Mouse (Mus musculus): ENCODE data around the gene Nhsl1. TPM values are rescaled to one million over a fixed set of nuclear protein-coding genes. Genes with fewer than 3 reads are reported as not detected.

The Nhsl1 gene
- polyA plus RNA-seq (2012; ENCODE audit: insufficient read depth, insufficient read length, missing spikeins): 0.20 TPM in 1 of 2 replicates, not detected in the other

- peak within 1 kb of the TSS; percentile 55 for H3K4me3 ChIP-seq (ENCODE audit: insufficient read depth, low read length)
- H3K4me1 ChIP-seq (ENCODE audit: control insufficient read depth, insufficient read depth, low read length): no peaks in the 10 kb centered on the region
- no peak within 1 kb of the TSS for H3K27ac ChIP-seq (ENCODE audit: insufficient read depth, low read depth, low read length)
- TF ChIP-seq CTCF (IDR thresholded peaks at IDR 0.05; ENCODE audit: low read depth, low read length) (peak; percentile 23; the same call in 1 of the 2 replicates), POLR2A (IDR thresholded peaks at IDR 0.05; ENCODE audit: borderline replicate concordance, low read depth, low read length) (no peak)
Measured at GRCm38 (mm10) chr10:18318916-18319481, at the start of gene Nhsl1. Gene Nhsl1 (plus strand): TSS chr10:18318985.

- Histone ChIP-seq H3K4me3 (ENCODE audit: insufficient read depth, low read length) (no peak overlapping the region), H3K4me1 (ENCODE audit: control insufficient read depth, insufficient read depth, low read length) (no peaks in the 10 kb centered on the region), H3K27ac (ENCODE audit: insufficient read depth, low read depth, low read length) (no peak overlapping the region)
- TF ChIP-seq POLR2A (IDR thresholded peaks at IDR 0.05; ENCODE audit: borderline replicate concordance, low read depth, low read length) (no peak), CTCF (IDR thresholded peaks at IDR 0.05; ENCODE audit: low read depth, low read length) (no peak)
Measured at GRCm38 (mm10) chr10:18276090-18276734, 42.6 kb upstream of the Nhsl1 start.

GRCm38 (mm10) chr10:18283991-18284390 is 34.8 kb upstream of the Nhsl1 start:
- no peak overlapping the region for H3K4me3 ChIP-seq (ENCODE audit: insufficient read depth, low read length)
- no peak overlapping the region for H3K27ac ChIP-seq (ENCODE audit: insufficient read depth, low read depth, low read length)
- H3K4me1 ChIP-seq (ENCODE audit: control insufficient read depth, insufficient read depth, low read length): no peaks in the 10 kb centered on the region
- no peak for TF ChIP-seq POLR2A (IDR thresholded peaks at IDR 0.05; ENCODE audit: borderline replicate concordance, low read depth, low read length)
- TF ChIP-seq CTCF (IDR thresholded peaks at IDR 0.05; ENCODE audit: low read depth, low read length): no peak

GRCm38 (mm10) chr10:18289512-18289911 is 29.3 kb upstream of the Nhsl1 start:
- H3K4me3 ChIP-seq (ENCODE audit: insufficient read depth, low read length): no peak overlapping the region
- TF ChIP-seq CTCF (IDR thresholded peaks at IDR 0.05; ENCODE audit: low read depth, low read length) (no peak), POLR2A (IDR thresholded peaks at IDR 0.05; ENCODE audit: borderline replicate concordance, low read depth, low read length) (no peak)
- no peaks in the 10 kb centered on the region for H3K4me1 ChIP-seq (ENCODE audit: control insufficient read depth, insufficient read depth, low read length)

GRCm38 (mm10) chr10:18305106-18305505 is 13.7 kb upstream of the Nhsl1 start:
- no peak for TF ChIP-seq POLR2A (IDR thresholded peaks at IDR 0.05; ENCODE audit: borderline replicate concordance, low read depth, low read length)
- TF ChIP-seq CTCF (IDR thresholded peaks at IDR 0.05; ENCODE audit: low read depth, low read length): no peak
- H3K4me1 ChIP-seq (ENCODE audit: control insufficient read depth, insufficient read depth, low read length): peaks cover 5% of the 10 kb centered on the region; the same call in 1 of the 2 replicates
- H3K4me3 ChIP-seq (ENCODE audit: insufficient read depth, low read length): no peak overlapping the region
- H3K27ac ChIP-seq (ENCODE audit: insufficient read depth, low read depth, low read length): no peak overlapping the region

More at GRCm38 (mm10) chr10:18289512-18289911, 29.3 kb upstream of the Nhsl1 start:
- no peak overlapping the region for H3K27ac ChIP-seq (ENCODE audit: insufficient read depth, low read depth, low read length)

- Histone ChIP-seq H3K4me3 (ENCODE audit: insufficient read depth, low read length) (no peak overlapping the region), H3K4me1 (ENCODE audit: control insufficient read depth, insufficient read depth, low read length) (no peaks in the 10 kb centered on the region), H3K27ac (ENCODE audit: insufficient read depth, low read depth, low read length) (no peak overlapping the region)
- no peak for TF ChIP-seq POLR2A (IDR thresholded peaks at IDR 0.05; ENCODE audit: borderline replicate concordance, low read depth, low read length)
- TF ChIP-seq CTCF (IDR thresholded peaks at IDR 0.05; ENCODE audit: low read depth, low read length): no peak
Measured at GRCm38 (mm10) chr10:18315071-18315470, 3.7 kb upstream of the Nhsl1 start.

GRCm38 (mm10) chr10:18317521-18317920 is 1.3 kb upstream of the Nhsl1 start:
- Histone ChIP-seq H3K27ac (ENCODE audit: insufficient read depth, low read depth, low read length) (no peak overlapping the region), H3K4me3 (ENCODE audit: insufficient read depth, low read length) (no peak overlapping the region), H3K4me1 (ENCODE audit: control insufficient read depth, insufficient read depth, low read length) (no peaks in the 10 kb centered on the region)
- TF ChIP-seq CTCF (IDR thresholded peaks at IDR 0.05; ENCODE audit: low read depth, low read length): no peak
- no peak for TF ChIP-seq POLR2A (IDR thresholded peaks at IDR 0.05; ENCODE audit: borderline replicate concordance, low read depth, low read length)

GRCm38 (mm10) chr10:18317961-18318915 is 547 bp upstream of the Nhsl1 start:
- Histone ChIP-seq H3K4me1 (ENCODE audit: control insufficient read depth, insufficient read depth, low read length) (no peaks in the 10 kb centered on the region), H3K27ac (ENCODE audit: insufficient read depth, low read depth, low read length) (no peak overlapping the region), H3K4me3 (ENCODE audit: insufficient read depth, low read length) (peak overlapping the region; percentile 55)
- TF ChIP-seq POLR2A (IDR thresholded peaks at IDR 0.05; ENCODE audit: borderline replicate concordance, low read depth, low read length) (no peak), CTCF (IDR thresholded peaks at IDR 0.05; ENCODE audit: low read depth, low read length) (no peak)

- TF ChIP-seq CTCF (IDR thresholded peaks at IDR 0.05; ENCODE audit: low read depth, low read length): no peak
- no peak for TF ChIP-seq POLR2A (IDR thresholded peaks at IDR 0.05; ENCODE audit: borderline replicate concordance, low read depth, low read length)
- H3K4me3 ChIP-seq (ENCODE audit: insufficient read depth, low read length): no peak overlapping the region
Measured at GRCm38 (mm10) chr10:18319691-18320090, 906 bp downstream of the Nhsl1 start.

More at GRCm38 (mm10) chr10:18319691-18320090, 906 bp downstream of the Nhsl1 start:
- Histone ChIP-seq H3K27ac (ENCODE audit: insufficient read depth, low read depth, low read length) (no peak overlapping the region), H3K4me1 (ENCODE audit: control insufficient read depth, insufficient read depth, low read length) (no peaks in the 10 kb centered on the region)
